In genomic region chr1:21079217-21079773, GRCm38 (mm10) we compare ENCODE assay signal across 8 mouse cellular contexts. TPM values are rescaled to one million over a fixed set of nuclear protein-coding genes. Genes with fewer than 3 reads are reported as not detected.
DNase-seq lines count a peak whose midpoint lies in the region; ATAC-seq and TF ChIP-seq lines count a peak whose summit lies in the region.

Gene Tram2 (minus strand): TSS chr1:21079229.

- ATAC-seq in heart, embryonic 13.5 days (ENCODE audit: extremely low read depth, insufficient number of reproducible peaks, low FRiP score, low TSS enrichment) = peak; percentile 87
- ATAC-seq in kidney, postnatal 0 days (replicated peaks; ENCODE audit: low FRiP score, low read depth) = peak; percentile 92
- peak; percentile 80 for ATAC-seq in monocyte, adult 5-6 weeks (replicated peaks; ENCODE audit: insufficient number of reproducible peaks, low FRiP score, low TSS enrichment, poor library complexity, severe bottlenecking)

- no peaks in the 10 kb centered on the region for H3K36me3 ChIP-seq in erythroblast, embryonic 14.5 days (ENCODE audit: control insufficient read depth)
- H3K36me3 ChIP-seq in heart, embryonic 13.5 days = no peaks in the 10 kb centered on the region
- H3K36me3 ChIP-seq in kidney, postnatal 0 days (ENCODE audit: insufficient read depth, low read length) = no peaks in the 10 kb centered on the region
- H3K36me3 ChIP-seq in liver, adult 2 months (ENCODE audit: control insufficient read depth, insufficient read depth, low read length) = no peaks in the 10 kb centered on the region

- no peak for TF ChIP-seq CTCF in kidney, postnatal 0 days (IDR thresholded peaks at IDR 0.05; ENCODE audit: low read depth)
- 0 out of 2 replicates have a peak, but pooled peaks have one; percentile 0 for TF ChIP-seq CTCF in liver, adult 2 months (IDR thresholded peaks at IDR 0.05; ENCODE audit: low read depth, low read length)

- TF ChIP-seq POLR2A in liver, adult 2 months (IDR thresholded peaks at IDR 0.05; ENCODE audit: extremely low read depth, insufficient read depth, low read length) = peak; percentile 81

- peak within 1 kb of the TSS; percentile 93 for H3K27ac ChIP-seq in heart, embryonic 13.5 days (replicated peaks)
- H3K27ac ChIP-seq in kidney, postnatal 0 days = peak within 1 kb of the TSS; percentile 87
- peak within 1 kb of the TSS; percentile 87 for H3K27ac ChIP-seq in liver, adult 2 months (replicated peaks; ENCODE audit: insufficient read depth, low read depth, low read length)

- peak within 1 kb of the TSS; percentile 88 for H3K9ac ChIP-seq in heart, embryonic 13.5 days
- peak within 1 kb of the TSS; percentile 66 for H3K9ac ChIP-seq in kidney, postnatal 0 days (ENCODE audit: low read depth, low read length)
- peak within 1 kb of the TSS; percentile 84 for H3K9ac ChIP-seq in liver, adult 2 months (ENCODE audit: low read depth, low read length)

- peaks cover 16% of the 10 kb centered on the region for H3K4me1 ChIP-seq in erythroblast, embryonic 14.5 days (ENCODE audit: control insufficient read depth)
- peaks cover 47% of the 10 kb centered on the region for H3K4me1 ChIP-seq in heart, embryonic 13.5 days
- peaks cover 40% of the 10 kb centered on the region for H3K4me1 ChIP-seq in kidney, postnatal 0 days (replicated peaks; ENCODE audit: insufficient read depth, low read length)
- peaks cover 12% of the 10 kb centered on the region for H3K4me1 ChIP-seq in liver, adult 2 months (ENCODE audit: control insufficient read depth, insufficient read depth, low read length)

- peak within 1 kb of the TSS; percentile 84 for H3K4me2 ChIP-seq in heart, embryonic 13.5 days
- peak within 1 kb of the TSS; percentile 83 for H3K4me2 ChIP-seq in kidney, postnatal 0 days (ENCODE audit: low read length)

- no peaks in the 10 kb centered on the region for H3K9me3 ChIP-seq in erythroblast, embryonic 14.5 days (ENCODE audit: control insufficient read depth, low read length)
- H3K9me3 ChIP-seq in heart, embryonic 13.5 days = no peaks in the 10 kb centered on the region
- H3K9me3 ChIP-seq in kidney, postnatal 0 days (replicated peaks; ENCODE audit: low read length) = no peaks in the 10 kb centered on the region

- H3K79me2 ChIP-seq in liver, adult 2 months (ENCODE audit: control insufficient read depth, insufficient read depth, low read length) = peaks cover 18% of the 10 kb centered on the region; the same call in 1 of the 2 replicates

- DNase-seq in CD4-positive, CD25-positive, alpha-beta regulatory T cell, adult 2 months (ENCODE audit: low read depth, low spot score) = peak; percentile 97
- peak; percentile 66 for DNase-seq in brain, embryonic 18.5 days (ENCODE audit: low read depth, low spot score)
- DNase-seq in kidney, postnatal 0 days (ENCODE audit: low spot score) = peak; percentile 95
- peak; percentile 68 for DNase-seq in liver, adult 2 months (ENCODE audit: extremely low read depth, low read depth, low spot score)
- peak; percentile 92 for DNase-seq in spleen, postnatal 36 days (ENCODE audit: low spot score in 2 of 2)

- peak within 1 kb of the TSS; percentile 71 for H3K4me3 ChIP-seq in erythroblast, embryonic 14.5 days (replicated peaks)
- H3K4me3 ChIP-seq in heart, embryonic 13.5 days = peak within 1 kb of the TSS; percentile 85
- peak within 1 kb of the TSS; percentile 65 for H3K4me3 ChIP-seq in kidney, postnatal 0 days (replicated peaks; ENCODE audit: low read depth, low read length)
- peak within 1 kb of the TSS; percentile 73 for H3K4me3 ChIP-seq in liver, adult 2 months (ENCODE audit: insufficient read depth, low read depth, low read length)

- H3K27me3 ChIP-seq in erythroblast, embryonic 14.5 days (ENCODE audit: control insufficient read depth) = peaks cover 19% of the 10 kb centered on the region
- no peaks in the 10 kb centered on the region for H3K27me3 ChIP-seq in heart, embryonic 13.5 days (replicated peaks)
- no peaks in the 10 kb centered on the region for H3K27me3 ChIP-seq in kidney, postnatal 0 days (ENCODE audit: insufficient read depth, low read length)
- H3K27me3 ChIP-seq in liver, adult 2 months (ENCODE audit: control insufficient read depth, insufficient read depth, low read length) = no peaks in the 10 kb centered on the region

- WGBS in heart, embryonic 13.5 days = under 1% methylated on average over 36 of the region's 52 CpGs
- WGBS in kidney, postnatal 0 days = 1% methylated on average over 45 of the region's 52 CpGs
- under 1% methylated on average over 45 of the region's 52 CpGs for WGBS in liver, adult 2 months

RNA-seq across cellular contexts. Expression of gene Tram2, which starts in this region (rescaled TPM):
- 0.01 TPM in 1 of 2 replicates, not detected in the other for polyA plus RNA-seq in erythroblast, embryonic 14.5 days (2012)
- polyA plus RNA-seq in heart, embryonic 13.5 days (2015; fragmentation: Nextera tagmentation; extraction: Ambion mirVana) = 4.3 and 4.4 TPM in 2 replicates
- 7.2 and 8.5 TPM in 2 replicates for polyA plus RNA-seq in kidney, postnatal 0 days (2015; fragmentation: Nextera tagmentation; extraction: Ambion mirVana)
- 2.5 and 2.8 TPM in 2 replicates for total RNA-seq in liver, adult 2 months (2014; rRNA removed)
- polyA plus RNA-seq in liver, adult 2 months (2012; rRNA removed) = 4.1 and 4.3 TPM in 2 replicates
- 1.1 to 4.7 TPM (median 2.1 TPM) in 3 replicates for total RNA-seq in monocyte, adult 5-6 weeks (2017)

Comparison
In these comparisons a context has a peak if more than half of its experiments do, and no peak if none do; other contexts are left out.
1. Peak in every context shown above with its lines: DNase-seq, ATAC-seq, H3K4me3 ChIP-seq and H3K27ac ChIP-seq.